Mouse (Mus musculus) ES-Bruce4 (cell line): ENCODE results near the gene Zfp292.

Source experiments
- CTCF ChIP-seq: IDR thresholded peaks from one replicate; pipeline ENCODE4 v1.8.1; 2011; ENCODE audit warnings: low read depth, low read length
- EP300 ChIP-seq: IDR thresholded peaks from 2 replicates; pipeline ENCODE4 v1.6.1; 2011; ENCODE audit warnings: low read depth, low read length; ENCODE audit not compliant: insufficient read depth
- POLR2A ChIP-seq: IDR thresholded peaks from one replicate; pipeline ENCODE4 v1.8.1; 2011; ENCODE audit warnings: low read length; ENCODE audit not compliant: insufficient read depth

DNA sequence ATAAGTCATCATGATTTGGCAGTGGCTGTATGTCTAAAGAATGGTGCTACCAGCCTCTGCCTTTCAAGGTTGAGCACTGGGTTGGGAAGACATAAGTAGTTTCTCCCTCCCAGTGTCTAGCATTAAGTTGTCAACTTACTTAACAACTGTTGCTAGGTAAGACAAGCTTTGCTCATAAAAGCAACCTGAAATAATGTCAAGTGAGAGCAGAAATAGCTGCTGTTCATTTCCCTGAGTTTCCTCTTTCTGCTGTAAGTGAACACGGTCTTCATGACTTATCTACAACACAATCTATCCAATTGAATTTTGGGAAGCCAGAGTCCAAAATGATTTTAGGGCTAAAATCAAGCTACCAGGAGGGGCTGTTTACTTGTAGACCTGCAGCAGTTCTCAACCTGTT lies 126.6 kb downstream of the Zfp292 start, which contains the start of gene Gm136:
- TF ChIP-seq EP300, result no peak
- no peak for TF ChIP-seq POLR2A
- no peak for TF ChIP-seq CTCF
